Mouse (Mus musculus): ENCODE measurements around the gene Cpa2.
A peak's percentile ranks its signal among the peaks of the same experiment; 100 is the strongest.

Gene Cpa2

DNA sequence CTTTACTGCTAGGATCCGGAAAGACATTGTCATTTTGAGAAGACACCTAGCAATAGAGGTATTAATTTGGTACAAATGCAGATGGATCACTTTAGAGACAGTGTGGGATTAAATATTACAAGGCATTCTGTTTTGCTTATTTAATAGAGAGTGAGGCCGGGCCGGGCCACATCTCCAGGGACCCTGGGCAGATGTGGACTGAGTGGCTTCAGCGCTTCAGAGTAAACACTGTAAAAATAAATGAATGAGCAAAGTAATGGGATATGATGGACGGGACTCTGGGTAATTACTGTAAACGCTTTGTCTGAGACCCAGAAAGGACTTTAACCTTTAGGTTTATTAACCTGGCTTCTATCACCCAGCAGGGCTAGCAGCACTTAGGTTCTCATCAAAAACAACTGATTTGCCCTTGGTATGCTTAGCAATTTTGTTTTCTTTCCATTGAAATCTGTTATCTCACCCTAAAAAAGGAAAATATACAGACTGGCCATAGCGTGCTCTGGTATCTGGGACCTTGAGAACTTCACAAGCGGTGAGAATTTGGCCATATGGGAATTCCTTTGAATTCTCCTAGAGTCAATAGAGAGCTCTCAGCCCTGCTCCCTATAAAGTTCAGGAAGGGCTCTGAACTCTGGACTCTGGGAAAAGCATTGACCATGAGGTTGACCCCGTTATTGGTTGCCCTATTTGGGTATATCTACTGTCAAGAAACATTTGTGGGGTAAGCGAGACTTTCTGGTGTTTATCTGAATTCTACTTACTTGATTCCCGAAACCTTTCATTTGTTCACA lies at the start of gene Cpa2:
Cpa2 (plus strand) TSS at position 574 of the 791 bp plus-strand sequence.
- no peak for DNase-seq (ENCODE audit: low read depth, low spot score)

DNA sequence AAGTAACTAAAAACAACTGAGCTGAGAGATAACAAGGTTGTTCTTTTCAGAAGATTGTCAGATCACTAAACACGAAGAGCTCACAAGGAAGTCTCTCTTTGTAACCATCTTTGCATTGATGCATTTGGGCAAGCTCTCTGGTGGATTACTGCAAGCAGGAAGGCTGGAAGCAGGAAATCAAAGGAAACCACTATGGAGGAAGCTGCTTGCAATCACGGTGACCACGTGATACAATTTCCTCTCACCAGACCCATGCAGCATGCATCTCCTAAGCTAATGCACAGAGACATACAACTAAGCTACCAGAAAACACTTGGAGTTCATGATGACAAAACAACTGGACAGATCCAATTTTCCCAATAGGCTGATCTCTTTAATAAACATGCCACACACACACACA lies 42.3 kb upstream of the Cpa2 start:
- DNase-seq (ENCODE audit: low read depth, low spot score), result no peak

DNA sequence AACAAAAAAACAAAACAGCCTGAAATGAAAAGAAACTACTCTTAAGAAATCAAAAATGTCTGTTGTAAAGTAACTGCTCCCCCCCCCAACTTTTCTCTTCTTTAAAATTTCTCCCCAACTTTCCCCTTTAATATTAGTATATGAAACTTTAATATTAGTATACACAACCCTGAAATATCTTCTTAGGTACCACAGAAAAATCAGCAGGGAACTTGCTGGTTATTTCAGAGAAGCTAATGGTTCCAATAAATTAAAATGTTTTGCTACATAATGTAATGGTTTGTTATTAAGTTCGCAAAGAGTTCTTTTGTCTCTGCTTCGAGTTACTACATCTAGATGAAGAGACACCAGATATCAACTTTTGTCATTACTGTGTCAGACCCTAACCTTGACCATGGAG lies 32.6 kb upstream of the Cpa2 start:
- DNase-seq (ENCODE audit: low read depth, low spot score), result no peak

DNA sequence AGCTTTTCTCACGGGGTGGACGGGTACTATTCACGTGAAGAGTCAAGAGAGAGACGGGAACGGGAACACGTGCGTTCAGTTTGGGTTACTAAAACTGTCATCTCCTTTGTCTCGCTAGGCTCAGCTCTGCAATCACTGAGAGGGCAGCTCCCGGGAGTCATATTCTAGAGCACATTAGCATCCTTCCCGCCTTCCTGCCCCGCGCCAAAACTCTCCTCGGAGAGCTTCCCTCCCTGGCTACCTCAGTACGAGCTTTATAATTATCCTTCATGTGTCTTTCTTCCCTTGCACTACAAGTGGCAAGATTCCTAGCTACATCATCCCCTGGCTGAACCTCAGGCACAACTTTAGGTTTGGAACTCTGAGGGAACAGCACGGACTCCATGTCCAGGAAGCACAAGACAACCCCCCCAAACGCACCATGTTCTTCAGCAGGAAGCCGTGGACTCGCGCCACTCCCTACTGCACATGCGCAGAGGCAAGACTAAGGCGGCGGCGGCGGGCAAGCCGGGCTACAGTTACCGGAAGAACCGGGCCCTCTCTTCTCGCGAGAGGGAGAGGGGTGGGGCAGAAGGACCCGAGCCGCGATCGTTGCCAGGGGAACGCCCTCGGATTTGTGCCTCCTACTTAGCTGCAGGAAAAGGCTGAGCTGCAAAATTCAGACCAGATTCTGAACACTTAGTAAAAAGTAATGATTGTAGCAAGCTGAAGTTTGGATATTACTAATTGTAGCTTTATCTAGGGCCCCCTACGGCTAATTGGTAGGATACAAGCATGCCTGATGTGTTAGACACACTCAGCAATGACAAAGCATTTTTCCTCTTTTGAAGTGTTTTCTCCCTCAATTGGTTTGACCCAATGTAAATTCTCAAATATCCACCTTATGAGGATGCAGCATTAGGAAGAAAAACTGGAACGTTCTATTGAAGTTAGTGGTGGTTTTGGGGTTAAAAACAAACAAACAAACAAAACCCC lies 31.8 kb upstream of the Cpa2 start, which contains the start of the genes Tmem209 and Ssmem1:
Tmem209 (minus strand) TSS at position 519 of the 975 bp plus-strand sequence.
Ssmem1 (plus strand) TSS at position 585 of the 975 bp plus-strand sequence.
- DNase-seq (ENCODE audit: low read depth, low spot score), result peak; percentile 99

- DNase-seq (ENCODE audit: low read depth, low spot score), result no peak
Measured at GRCm38 (mm10) chr6:30510291-30510690, 31.1 kb upstream of the Cpa2 start.

- DNase-seq (ENCODE audit: low read depth, low spot score), result no peak
Measured at GRCm38 (mm10) chr6:30514242-30514641, 27.1 kb upstream of the Cpa2 start.

DNA sequence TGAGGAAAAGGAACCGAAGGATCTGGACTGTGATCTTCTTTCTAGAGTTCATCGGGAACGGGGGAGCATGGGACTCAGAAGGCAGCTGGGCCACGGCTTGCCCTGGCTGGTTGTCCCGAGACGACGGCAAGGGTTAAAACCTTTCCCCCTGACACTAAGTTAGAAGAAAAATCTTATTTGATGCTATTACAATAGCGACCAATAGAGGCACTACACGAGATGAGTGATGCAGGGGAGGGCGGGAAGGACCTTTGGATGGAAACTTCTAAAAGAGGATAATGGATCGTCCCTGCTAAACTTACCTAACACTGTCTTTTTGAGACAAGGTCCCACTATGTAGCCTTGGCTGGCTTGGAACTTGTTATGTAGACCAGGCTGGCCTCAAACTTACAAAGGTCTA lies 21.0 kb upstream of the Cpa2 start:
- no peak for DNase-seq (ENCODE audit: low read depth, low spot score)

GRCm38 (mm10) chr6:30525456-30526332 lies 15.7 kb upstream of the Cpa2 start:
- DNase-seq (ENCODE audit: low read depth, low spot score), result no peak

GRCm38 (mm10) chr6:30526586-30527515 lies 14.5 kb upstream of the Cpa2 start:
- no peak for DNase-seq (ENCODE audit: low read depth, low spot score)

DNA sequence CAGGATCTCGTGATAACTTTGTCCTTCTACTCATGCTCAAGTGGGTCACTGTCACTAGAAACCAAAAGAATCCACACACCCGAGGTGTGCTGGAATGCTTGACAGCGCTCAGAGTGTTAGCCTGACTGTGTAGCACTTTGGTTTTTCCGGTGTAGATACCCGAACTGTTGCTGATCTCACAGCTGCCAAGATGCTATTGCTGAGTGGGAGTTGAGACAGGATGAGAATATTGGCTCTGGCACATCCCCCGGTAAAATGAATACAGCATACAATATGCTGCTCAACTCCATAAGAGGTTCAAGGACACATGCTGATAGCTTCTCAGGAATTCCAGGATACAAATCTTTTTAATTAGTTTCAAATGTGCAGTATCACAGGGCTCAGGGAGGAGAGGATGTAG lies 12.6 kb upstream of the Cpa2 start:
- DNase-seq (ENCODE audit: low read depth, low spot score), result no peak

GRCm38 (mm10) chr6:30535340-30535739 lies 6.0 kb upstream of the Cpa2 start:
- no peak for DNase-seq (ENCODE audit: low read depth, low spot score)

- no peak for DNase-seq (ENCODE audit: low read depth, low spot score)
Measured at GRCm38 (mm10) chr6:30538240-30538639, 3.1 kb upstream of the Cpa2 start.

GRCm38 (mm10) chr6:30538800-30539199 lies 2.6 kb upstream of the Cpa2 start:
- no peak for DNase-seq (ENCODE audit: low read depth, low spot score)

- no peak for DNase-seq (ENCODE audit: low read depth, low spot score)
Measured at GRCm38 (mm10) chr6:30542277-30542676, 895 bp downstream of the Cpa2 start.

- no peak for DNase-seq (ENCODE audit: low read depth, low spot score)
Measured at GRCm38 (mm10) chr6:30543077-30543476, 1.7 kb downstream of the Cpa2 start.

GRCm38 (mm10) chr6:30543851-30544250 lies 2.5 kb downstream of the Cpa2 start:
- DNase-seq (ENCODE audit: low read depth, low spot score), result no peak

DNA sequence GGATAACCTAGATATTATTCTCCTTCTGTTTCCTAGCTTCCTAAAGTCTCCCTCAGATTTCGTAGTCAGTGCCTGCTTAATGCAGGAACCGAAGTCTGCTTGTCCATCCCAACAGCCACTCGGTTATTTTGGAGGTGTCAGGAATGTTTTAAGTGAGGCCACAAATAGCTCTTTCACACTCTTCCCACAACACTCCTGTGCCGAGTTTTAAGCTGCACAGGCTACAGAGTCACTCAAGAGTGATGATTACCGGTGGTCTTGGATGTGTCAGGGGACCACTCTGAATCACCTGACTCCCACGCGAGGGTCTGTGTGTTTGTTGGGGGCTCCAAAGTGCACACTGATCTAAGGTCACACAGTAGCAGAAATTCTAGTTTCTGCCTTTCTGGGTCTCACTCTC lies 4.3 kb downstream of the Cpa2 start:
- DNase-seq (ENCODE audit: low read depth, low spot score), result no peak

GRCm38 (mm10) chr6:30546571-30547273 lies 5.3 kb downstream of the Cpa2 start:
- DNase-seq (ENCODE audit: low read depth, low spot score), result no peak

GRCm38 (mm10) chr6:30547274-30547645 lies 5.9 kb downstream of the Cpa2 start:
- no peak for DNase-seq (ENCODE audit: low read depth, low spot score)

All from skeletal muscle tissue, adult 2 months (tissue).